Comparison of ENCODE assay signal across 11 mouse cellular contexts in the genomic region with DNA sequence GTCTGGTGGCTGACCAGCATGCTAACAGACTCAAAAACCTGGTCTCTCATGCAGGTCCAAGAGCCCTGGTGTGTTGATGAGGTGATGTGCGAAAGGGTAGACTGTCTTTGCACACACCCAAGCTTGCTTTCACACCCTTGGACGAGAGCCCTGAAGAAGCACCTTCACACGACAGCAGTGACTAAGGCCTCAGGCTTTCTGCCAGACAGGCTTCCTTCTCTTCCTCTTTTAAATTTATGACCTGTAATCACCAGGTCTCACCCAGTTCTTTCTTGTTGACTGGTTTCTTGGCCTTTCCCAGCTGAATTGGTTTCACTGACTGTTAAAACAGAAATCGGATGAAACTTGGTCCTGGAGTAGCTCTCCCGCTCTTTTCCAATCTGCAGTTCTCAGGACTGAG.
DNase-seq lines count a peak whose midpoint lies in the region; ATAC-seq lines count a peak whose summit lies in the region.
"Had no signal": no experiment of that assay in that cellular context is flagged by ENCODE, and none has a peak within 500 bp of the region (broad histone marks: within the 10 kb centered on the region; RNA-seq: fewer than 3 reads in every experiment).

No protein-coding gene starts in this region.

- peak; percentile 48 for ATAC-seq in granulocyte monocyte progenitor cell, adult 5-6 weeks (replicated peaks; ENCODE audit: poor library complexity, severe bottlenecking)

- DNase-seq in adrenal gland, adult (ENCODE audit: inconsistent age in 2 of 2, low spot score in 1 of 2), result peak; percentile 23 to 74
- DNase-seq in adrenal gland, postnatal 10 days, result no peak
- peak; percentile 63 for DNase-seq in A20 (ENCODE audit: low read depth, low spot score)
- DNase-seq in kidney, postnatal 10 days, result peak; percentile 68
- no peak for DNase-seq in layer of hippocampus, postnatal 10 days (ENCODE audit: low spot score in 2 of 2)
- no peak for DNase-seq in thymus, postnatal 10 days (ENCODE audit: low spot score in 2 of 2)
- no peak for DNase-seq in B cell, adult 2 months
- DNase-seq: cerebellum, postnatal 10 days; right cerebral cortex, postnatal 4 days; thymus, postnatal 36 days had no signal

Comparison
In these comparisons a context has a peak if more than half of its experiments do, and no peak if none do; other contexts are left out.
1. DNase-seq: peak in adrenal gland, adult (2 of 2), A20 (single experiment) and kidney, postnatal 10 days (single experiment); none in adrenal gland, postnatal 10 days (single experiment), layer of hippocampus, postnatal 10 days (0 of 2), thymus, postnatal 10 days (0 of 2) and B cell, adult 2 months (0 of 2).